Mouse (Mus musculus): ENCODE results near the gene Gm7534. TPM values are rescaled to one million over a fixed set of nuclear protein-coding genes. Genes with fewer than 3 reads are reported as not detected.
A peak's percentile ranks its signal among the peaks of the same experiment; 100 is the strongest.

Gm7534 gene
- polyA plus RNA-seq, 1 experiment from 2014 or later: not detected

GRCm38 (mm10) chr4:134222793-134223600, 20.2 kb upstream of the Gm7534 start:
- H3K36me3 ChIP-seq (ENCODE audit: control insufficient read depth, insufficient read depth, low read length): no peaks in the 10 kb centered on the region
- no peaks in the 10 kb centered on the region for H3K27me3 ChIP-seq (replicated peaks; ENCODE audit: control insufficient read depth, insufficient read depth, low read length)
- H3K27ac ChIP-seq (ENCODE audit: low read length): peak overlapping the region; percentile 72
- 0 out of 2 replicates have a peak, but pooled peaks cover 6% of the 10 kb centered on the region for H3K4me1 ChIP-seq (ENCODE audit: control insufficient read depth, insufficient read depth, low read length)
- no peaks in the 10 kb centered on the region for H3K9me3 ChIP-seq (ENCODE audit: control insufficient read depth, low read length)
- ATAC-seq: peak; percentile 92
- H3K4me3 ChIP-seq (ENCODE audit: low read length): no peak overlapping the region
- 34% methylated on average over 11 of the region's 11 CpGs for WGBS
- no peak overlapping the region for H3K9ac ChIP-seq (ENCODE audit: low read depth, low read length)
- H3K4me2 ChIP-seq (ENCODE audit: low read depth, low read length): peak overlapping the region; percentile 26; the same call in 1 of the 2 replicates

- WGBS: 43% methylated on average over 6 of the region's 6 CpGs
- Histone ChIP-seq H3K4me2 (ENCODE audit: low read depth, low read length) (no peak overlapping the region), H3K4me1 (ENCODE audit: control insufficient read depth, insufficient read depth, low read length) (no peaks in the 10 kb centered on the region), H3K27ac (ENCODE audit: low read length) (no peak overlapping the region), H3K9me3 (ENCODE audit: control insufficient read depth, low read length) (no peaks in the 10 kb centered on the region), H3K27me3 (replicated peaks; ENCODE audit: control insufficient read depth, insufficient read depth, low read length) (no peaks in the 10 kb centered on the region), H3K36me3 (ENCODE audit: control insufficient read depth, insufficient read depth, low read length) (no peaks in the 10 kb centered on the region), H3K4me3 (ENCODE audit: low read length) (no peak overlapping the region), H3K9ac (ENCODE audit: low read depth, low read length) (no peak overlapping the region)
- ATAC-seq: no peak
Measured at GRCm38 (mm10) chr4:134206488-134207053, 3.8 kb upstream of the Gm7534 start.

GRCm38 (mm10) chr4:134203340-134203896, 614 bp upstream of the Gm7534 start:
- Histone ChIP-seq H3K9ac (ENCODE audit: low read depth, low read length) (no peak overlapping the region), H3K4me2 (ENCODE audit: low read depth, low read length) (no peak overlapping the region), H3K27me3 (replicated peaks; ENCODE audit: control insufficient read depth, insufficient read depth, low read length) (no peaks in the 10 kb centered on the region), H3K9me3 (ENCODE audit: control insufficient read depth, low read length) (no peaks in the 10 kb centered on the region), H3K4me1 (ENCODE audit: control insufficient read depth, insufficient read depth, low read length) (no peaks in the 10 kb centered on the region), H3K4me3 (ENCODE audit: low read length) (no peak overlapping the region), H3K36me3 (ENCODE audit: control insufficient read depth, insufficient read depth, low read length) (no peaks in the 10 kb centered on the region), H3K27ac (ENCODE audit: low read length) (no peak overlapping the region)
- WGBS: 86% methylated on average over 17 of the region's 17 CpGs
- no peak for ATAC-seq

- no peaks in the 10 kb centered on the region for H3K9me3 ChIP-seq (ENCODE audit: control insufficient read depth, low read length)
- no peak overlapping the region for H3K4me2 ChIP-seq (ENCODE audit: low read depth, low read length)
- no peaks in the 10 kb centered on the region for H3K27me3 ChIP-seq (replicated peaks; ENCODE audit: control insufficient read depth, insufficient read depth, low read length)
- 78% methylated on average over 2 of the region's 2 CpGs for WGBS
- no peak overlapping the region for H3K27ac ChIP-seq (ENCODE audit: low read length)
- ATAC-seq: no peak
- H3K4me1 ChIP-seq (ENCODE audit: control insufficient read depth, insufficient read depth, low read length): no peaks in the 10 kb centered on the region
- H3K9ac ChIP-seq (ENCODE audit: low read depth, low read length): no peak overlapping the region
- H3K4me3 ChIP-seq (ENCODE audit: low read length): no peak overlapping the region
- no peaks in the 10 kb centered on the region for H3K36me3 ChIP-seq (ENCODE audit: control insufficient read depth, insufficient read depth, low read length)
Measured at GRCm38 (mm10) chr4:134199371-134199770, 3.4 kb downstream of the Gm7534 start.

- H3K27ac ChIP-seq (ENCODE audit: low read length): peak overlapping the region; percentile 57
- ATAC-seq: no peak
- peaks cover 7% of the 10 kb centered on the region for H3K4me1 ChIP-seq (ENCODE audit: control insufficient read depth, insufficient read depth, low read length)
- H3K4me3 ChIP-seq (ENCODE audit: low read length): peak overlapping the region; percentile 79
- no peaks in the 10 kb centered on the region for H3K36me3 ChIP-seq (ENCODE audit: control insufficient read depth, insufficient read depth, low read length)
- H3K4me2 ChIP-seq (ENCODE audit: low read depth, low read length): peak overlapping the region; percentile 96
- no peaks in the 10 kb centered on the region for H3K27me3 ChIP-seq (replicated peaks; ENCODE audit: control insufficient read depth, insufficient read depth, low read length)
- H3K9me3 ChIP-seq (ENCODE audit: control insufficient read depth, low read length): no peaks in the 10 kb centered on the region
- H3K9ac ChIP-seq (ENCODE audit: low read depth, low read length): peak overlapping the region; percentile 87
- WGBS: under 1% methylated on average over 22 of the region's 22 CpGs
Measured at GRCm38 (mm10) chr4:134186268-134186667, 16.5 kb downstream of the Gm7534 start.

DNA sequence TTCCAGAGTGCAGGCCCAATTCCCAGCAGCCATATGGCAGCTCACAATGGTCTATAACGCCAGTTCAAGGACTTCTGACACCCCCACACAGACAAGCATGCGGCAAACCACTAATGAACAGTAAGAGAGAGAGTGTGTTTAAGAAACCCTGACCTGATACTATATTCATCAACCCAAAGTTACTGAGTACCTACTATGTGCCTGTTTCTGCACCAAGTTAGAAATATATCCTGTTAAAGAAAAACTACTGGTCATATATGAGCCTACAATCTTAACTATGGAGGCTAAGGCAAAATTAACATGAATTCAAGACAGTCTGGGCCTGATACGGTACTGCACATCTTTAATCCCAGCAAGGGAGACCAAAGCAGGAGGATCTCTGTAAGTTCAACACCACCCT, 17.2 kb downstream of the Gm7534 start:
- H3K4me1 ChIP-seq (ENCODE audit: control insufficient read depth, insufficient read depth, low read length): peaks cover 7% of the 10 kb centered on the region
- no peak for ATAC-seq
- no peaks in the 10 kb centered on the region for H3K9me3 ChIP-seq (ENCODE audit: control insufficient read depth, low read length)
- H3K27ac ChIP-seq (ENCODE audit: low read length): no peak overlapping the region
- H3K9ac ChIP-seq (ENCODE audit: low read depth, low read length): peak overlapping the region; percentile 87
- H3K4me3 ChIP-seq (ENCODE audit: low read length): peak overlapping the region; percentile 79
- H3K36me3 ChIP-seq (ENCODE audit: control insufficient read depth, insufficient read depth, low read length): no peaks in the 10 kb centered on the region
- 82% methylated on average over 3 of the region's 3 CpGs for WGBS
- peak overlapping the region; percentile 96 for H3K4me2 ChIP-seq (ENCODE audit: low read depth, low read length)
- no peaks in the 10 kb centered on the region for H3K27me3 ChIP-seq (replicated peaks; ENCODE audit: control insufficient read depth, insufficient read depth, low read length)

GRCm38 (mm10) chr4:134183711-134184110, 19.1 kb downstream of the Gm7534 start:
- H3K27me3 ChIP-seq (replicated peaks; ENCODE audit: control insufficient read depth, insufficient read depth, low read length): no peaks in the 10 kb centered on the region

GRCm38 (mm10) chr4:134181825-134182224, 21.0 kb downstream of the Gm7534 start:
- no peak overlapping the region for H3K9ac ChIP-seq (ENCODE audit: low read depth, low read length)
- H3K4me1 ChIP-seq (ENCODE audit: control insufficient read depth, insufficient read depth, low read length): peaks cover 7% of the 10 kb centered on the region
- no peaks in the 10 kb centered on the region for H3K36me3 ChIP-seq (ENCODE audit: control insufficient read depth, insufficient read depth, low read length)
- no peak overlapping the region for H3K4me2 ChIP-seq (ENCODE audit: low read depth, low read length)
- H3K4me3 ChIP-seq (ENCODE audit: low read length): no peak overlapping the region
- H3K9me3 ChIP-seq (ENCODE audit: control insufficient read depth, low read length): no peaks in the 10 kb centered on the region
- no peak for ATAC-seq
- H3K27me3 ChIP-seq (replicated peaks; ENCODE audit: control insufficient read depth, insufficient read depth, low read length): no peaks in the 10 kb centered on the region
- H3K27ac ChIP-seq (ENCODE audit: low read length): no peak overlapping the region

More at GRCm38 (mm10) chr4:134183711-134184110, 19.1 kb downstream of the Gm7534 start:
- Histone ChIP-seq H3K27ac (ENCODE audit: low read length) (no peak overlapping the region), H3K4me2 (ENCODE audit: low read depth, low read length) (no peak overlapping the region), H3K9ac (ENCODE audit: low read depth, low read length) (no peak overlapping the region), H3K4me3 (ENCODE audit: low read length) (no peak overlapping the region), H3K4me1 (ENCODE audit: control insufficient read depth, insufficient read depth, low read length) (peaks cover 7% of the 10 kb centered on the region), H3K36me3 (ENCODE audit: control insufficient read depth, insufficient read depth, low read length) (no peaks in the 10 kb centered on the region), H3K9me3 (ENCODE audit: control insufficient read depth, low read length) (no peaks in the 10 kb centered on the region)
- 63% methylated on average over 3 of the region's 3 CpGs for WGBS
- ATAC-seq: no peak

GRCm38 (mm10) chr4:134181112-134181511, 21.7 kb downstream of the Gm7534 start:
- no peak overlapping the region for H3K9ac ChIP-seq (ENCODE audit: low read depth, low read length)
- peaks cover 7% of the 10 kb centered on the region for H3K4me1 ChIP-seq (ENCODE audit: control insufficient read depth, insufficient read depth, low read length)
- peak; percentile 39; the same call in 1 of the 2 replicates for ATAC-seq
- H3K27ac ChIP-seq (ENCODE audit: low read length): no peak overlapping the region
- H3K36me3 ChIP-seq (ENCODE audit: control insufficient read depth, insufficient read depth, low read length): no peaks in the 10 kb centered on the region
- no peak overlapping the region for H3K4me3 ChIP-seq (ENCODE audit: low read length)
- no peak overlapping the region for H3K4me2 ChIP-seq (ENCODE audit: low read depth, low read length)
- H3K27me3 ChIP-seq (replicated peaks; ENCODE audit: control insufficient read depth, insufficient read depth, low read length): no peaks in the 10 kb centered on the region
- H3K9me3 ChIP-seq (ENCODE audit: control insufficient read depth, low read length): no peaks in the 10 kb centered on the region
- 90% methylated on average over 1 of the region's 1 CpGs for WGBS
